Mouse (Mus musculus): ENCODE results near the gene Gart.

Gart gene

GRCm38 (mm10) chr16:91606958-91607357 lies 39.8 kb downstream of the Gart start:
- no peak for DNase-seq (ENCODE audit: low spot score)

DNA sequence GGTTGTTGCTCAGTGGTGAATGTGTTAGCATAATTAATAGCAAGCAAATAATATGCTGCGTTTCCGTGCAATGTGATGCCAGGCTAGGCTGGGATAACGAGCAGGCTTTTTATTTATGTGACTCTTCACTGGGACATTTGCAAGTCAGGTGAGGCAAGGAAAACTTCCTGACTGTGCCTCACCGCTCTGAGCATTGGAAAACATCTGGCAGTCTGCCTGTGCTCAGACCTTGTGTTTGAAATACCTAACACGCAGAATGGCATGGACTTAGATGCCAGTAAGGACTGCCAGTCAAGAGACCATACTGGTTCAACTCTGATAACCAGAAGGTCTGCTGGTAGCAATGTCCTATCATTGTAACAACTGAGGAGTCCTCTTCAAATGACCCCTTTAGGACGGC lies 41.6 kb downstream of the Gart start:
- DNase-seq (ENCODE audit: low spot score) = no peak

DNA sequence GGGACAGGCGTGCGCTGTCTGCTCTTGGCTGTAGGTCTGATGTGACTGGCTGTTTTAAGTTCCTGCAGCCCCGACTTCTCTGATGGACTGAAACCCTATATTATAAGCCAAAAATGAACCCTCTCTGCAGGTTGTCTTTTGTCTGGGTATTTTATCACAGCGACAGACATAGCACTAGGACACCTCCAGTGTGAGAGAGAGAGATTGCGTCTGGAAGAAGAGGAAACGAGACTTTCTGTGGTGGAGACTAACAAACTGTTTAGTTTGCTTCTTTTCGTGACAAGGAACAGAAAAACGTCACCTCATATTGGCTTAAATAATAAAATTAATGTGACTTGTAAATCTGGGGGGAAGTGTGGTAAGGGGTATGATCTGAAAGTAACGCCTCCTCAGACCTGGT lies 45.1 kb downstream of the Gart start:
- DNase-seq (ENCODE audit: low spot score) = no peak

- no peak for DNase-seq (ENCODE audit: low spot score)
Measured at GRCm38 (mm10) chr16:91601081-91601480, 45.7 kb downstream of the Gart start.

DNA sequence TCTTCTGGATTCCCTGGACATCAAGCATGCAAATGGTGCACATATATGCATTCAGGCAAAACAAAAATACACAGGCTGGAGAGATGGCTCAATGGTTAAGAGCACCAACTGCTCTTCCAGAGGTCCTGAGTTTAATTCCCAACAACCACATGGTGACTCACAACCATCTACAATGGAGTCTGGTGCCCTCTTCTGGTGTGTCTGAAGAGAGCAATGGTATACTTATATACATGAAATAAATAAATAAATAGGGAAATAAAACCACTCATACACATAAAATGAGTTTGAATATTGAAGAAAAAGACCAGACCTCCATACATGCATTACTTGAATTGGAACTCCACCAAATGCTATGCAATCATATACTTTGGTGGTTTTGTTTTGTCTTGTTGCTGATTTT lies 47.5 kb downstream of the Gart start:
- no peak for DNase-seq (ENCODE audit: low spot score)

GRCm38 (mm10) chr16:91597672-91598010 lies 49.1 kb downstream of the Gart start, which contains the start of gene Tmem50b:
Gene Tmem50b (minus strand): TSS chr16:91597800.
- peak; percentile 100 for DNase-seq (ENCODE audit: low spot score)

DNA sequence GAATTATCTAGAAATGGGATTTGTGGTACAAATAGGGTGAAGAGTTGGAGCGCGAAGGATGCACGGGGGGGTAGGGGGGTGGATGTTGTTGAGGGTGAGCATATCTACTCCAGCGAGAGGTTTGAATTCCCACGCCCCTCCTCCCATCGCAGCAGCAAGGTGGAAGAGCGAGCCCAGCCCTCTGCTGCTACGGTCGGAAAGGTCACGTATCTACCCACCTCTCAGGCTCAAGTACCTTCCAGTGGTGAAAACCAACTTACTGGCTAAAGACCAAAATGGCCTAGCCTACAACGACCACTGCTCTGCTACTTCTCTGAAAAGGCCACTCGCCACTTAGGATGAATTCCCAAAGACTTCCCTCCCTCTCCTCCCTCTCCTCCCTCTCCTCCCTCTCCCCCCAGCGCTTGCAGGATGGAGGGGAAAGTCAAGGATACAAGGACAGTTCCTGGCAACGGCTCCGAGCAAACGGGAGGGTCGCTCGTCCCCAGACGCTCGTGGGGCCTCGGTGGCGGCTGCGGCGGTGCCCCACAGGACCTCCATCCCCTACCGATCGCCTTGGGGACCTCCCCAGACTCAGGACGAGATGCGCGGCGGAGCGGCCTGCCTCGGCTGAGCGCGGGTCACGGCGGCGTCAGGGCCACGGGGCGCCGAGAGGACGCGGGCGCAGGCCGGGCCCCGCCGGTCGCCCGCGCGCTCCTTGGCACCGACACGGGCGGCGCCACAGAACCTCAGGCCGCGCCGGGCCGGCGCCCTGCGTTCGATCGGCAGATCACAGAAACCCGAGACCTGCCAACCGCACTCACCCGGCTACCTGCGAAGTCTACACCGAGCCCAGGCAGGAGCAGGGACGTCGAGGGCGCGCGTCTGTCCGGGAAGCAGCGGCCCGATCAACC lies 49.7 kb downstream of the Gart start:
- peak; percentile 39 for DNase-seq (ENCODE audit: low spot score)

DNA sequence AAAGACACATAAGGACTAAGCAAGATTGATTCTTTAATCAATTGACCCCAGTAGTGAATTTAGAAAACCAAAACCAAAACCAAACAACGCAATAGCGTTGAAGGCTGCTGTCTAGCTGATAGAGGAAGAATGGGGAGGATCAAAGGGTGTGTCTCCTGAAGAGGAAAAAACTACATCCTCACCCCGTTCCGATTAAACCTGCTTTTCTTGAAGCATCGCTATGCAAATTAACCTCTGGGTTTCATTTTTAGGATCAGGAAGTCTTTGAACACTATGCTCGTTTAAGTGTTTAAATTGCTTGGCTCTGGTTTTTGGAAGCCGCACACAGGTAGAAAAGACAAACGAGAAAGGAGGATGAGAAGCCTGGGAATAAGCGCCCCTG lies 50.4 kb downstream of the Gart start:
- DNase-seq (ENCODE audit: low spot score) = no peak

- DNase-seq (ENCODE audit: low spot score) = peak; percentile 28
Measured at GRCm38 (mm10) chr16:91595076-91595475, 51.7 kb downstream of the Gart start.

DNA sequence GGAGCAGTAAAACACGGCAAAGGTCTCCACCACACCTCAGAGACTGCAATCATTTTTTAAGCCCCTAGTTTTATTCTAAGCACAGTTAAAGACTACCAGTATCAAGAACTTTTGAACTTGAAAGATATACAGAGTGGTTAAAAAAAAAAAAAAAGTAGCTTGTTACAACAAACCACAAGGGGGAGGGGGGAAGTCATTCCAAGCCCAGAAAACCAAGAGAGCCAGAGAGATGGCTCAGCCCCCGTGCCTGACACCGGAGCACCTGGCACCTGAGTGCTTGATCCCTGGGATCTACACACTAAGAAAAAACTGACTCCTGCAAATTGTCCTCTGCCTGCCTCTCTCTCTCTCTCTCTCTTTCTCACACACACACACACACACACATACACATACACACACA lies 53.5 kb downstream of the Gart start:
- DNase-seq (ENCODE audit: low spot score) = no peak

- DNase-seq (ENCODE audit: low spot score) = no peak
Measured at GRCm38 (mm10) chr16:91592162-91592561, 54.6 kb downstream of the Gart start.

GRCm38 (mm10) chr16:91588703-91589102 lies 58.0 kb downstream of the Gart start:
- no peak for DNase-seq (ENCODE audit: low spot score)

DNA sequence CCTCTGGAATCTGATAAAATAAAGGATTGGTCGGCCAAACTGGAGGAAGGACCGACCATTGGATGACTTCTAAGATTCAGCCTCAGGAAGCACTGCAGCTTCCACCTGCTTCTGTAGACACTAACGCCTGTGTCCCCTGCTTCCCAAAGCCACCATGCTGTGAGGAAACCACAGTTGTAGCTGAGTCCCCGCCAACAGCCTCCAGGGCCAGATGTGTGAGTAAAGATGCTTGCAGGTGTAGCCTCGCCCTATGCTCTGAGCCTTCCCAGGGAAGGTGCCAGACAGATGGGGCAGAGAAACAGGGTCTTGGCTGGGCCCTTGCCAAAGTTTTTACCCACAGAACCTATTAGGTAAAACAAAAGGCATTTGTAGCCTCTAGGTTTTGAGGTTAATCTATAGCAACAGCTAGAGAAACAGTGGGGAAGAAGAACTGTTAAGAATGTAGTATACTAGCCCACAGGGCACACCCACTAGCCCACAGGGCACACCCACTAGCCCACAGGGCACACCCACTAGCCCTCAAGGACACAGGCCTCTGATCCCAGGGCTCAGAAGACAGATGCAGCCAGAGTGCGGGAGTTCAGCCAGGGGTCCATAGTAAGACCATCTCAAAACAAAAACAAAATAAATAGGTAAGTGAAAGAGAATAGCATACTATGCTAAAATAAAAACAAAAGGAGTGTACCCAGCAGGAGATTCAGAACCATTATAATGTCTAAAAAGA lies 58.9 kb downstream of the Gart start:
- DNase-seq (ENCODE audit: low spot score) = no peak

- no peak for DNase-seq (ENCODE audit: low spot score)
Measured at GRCm38 (mm10) chr16:91586244-91586643, 60.5 kb downstream of the Gart start.

DNA sequence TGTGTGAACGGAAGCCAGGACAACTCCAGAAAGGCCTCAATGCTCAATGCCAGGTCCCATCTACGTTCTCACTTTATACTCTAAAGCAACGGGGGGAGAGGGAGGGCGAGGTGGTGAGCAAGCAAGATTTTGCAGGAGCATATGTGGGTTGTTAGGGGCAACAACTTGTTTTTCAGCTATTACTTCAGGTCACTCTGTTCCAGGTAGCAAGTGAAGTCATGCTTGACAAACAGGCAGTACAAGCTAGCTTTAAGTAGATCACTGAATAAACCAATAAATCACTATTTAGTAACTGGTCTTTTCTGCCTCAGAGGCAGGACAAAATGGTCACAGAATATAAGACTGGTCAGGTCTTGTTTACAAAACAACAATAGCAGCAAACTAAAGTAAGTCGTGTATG lies 61.1 kb downstream of the Gart start:
- no peak for DNase-seq (ENCODE audit: low spot score)

- DNase-seq (ENCODE audit: low spot score) = no peak
Measured at GRCm38 (mm10) chr16:91582307-91582706, 64.4 kb downstream of the Gart start.

GRCm38 (mm10) chr16:91578980-91579720 lies 67.6 kb downstream of the Gart start:
- DNase-seq (ENCODE audit: low spot score) = peak; percentile 44

DNA sequence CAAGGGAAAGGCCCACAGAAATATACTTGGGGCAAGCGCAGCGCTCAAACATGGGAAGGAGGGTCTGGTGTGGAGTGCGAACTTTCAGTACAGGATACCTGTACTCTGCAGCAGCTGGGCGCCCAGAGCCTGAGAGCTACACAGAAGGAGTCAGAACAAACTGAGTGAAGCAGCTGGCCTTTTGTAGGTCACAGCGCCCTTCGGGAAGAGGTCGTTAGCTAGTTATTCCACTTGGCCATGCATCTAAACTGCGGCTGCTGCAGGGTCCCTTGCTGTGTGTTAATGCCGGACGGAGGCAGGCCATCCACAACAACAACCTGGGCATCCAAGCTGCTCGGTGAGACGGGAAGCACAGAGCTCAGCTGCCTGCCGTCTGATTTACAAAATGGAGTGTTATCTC lies 71.6 kb downstream of the Gart start:
- DNase-seq (ENCODE audit: low spot score) = no peak

All from layer of hippocampus, adult 11-12 months (tissue).